Mouse (Mus musculus) megakaryocyte, embryonic 14.5 days (primary cell): ENCODE data around the gene Tmprss11a. TPM values are rescaled to one million over a fixed set of nuclear protein-coding genes. Genes with fewer than 3 reads are reported as not detected.

ENCODE experiments used
- H3K27me3 ChIP-seq: replicated peaks from 2 replicates; pipeline ENCODE3; 2012; ENCODE audit warnings: inconsistent platforms
- H3K36me3 ChIP-seq: replicated peaks from 2 replicates; pipeline ENCODE3; 2012; ENCODE audit warnings: low read length, inconsistent platforms, mixed read lengths
- H3K4me1 ChIP-seq: 2 replicates; pipeline ENCODE4 v1.6.1; 2012; ENCODE audit warnings: inconsistent platforms
- H3K4me3 ChIP-seq: replicated peaks from 2 replicates; pipeline ENCODE3; 2012; ENCODE audit warnings: moderate library complexity, mild to moderate bottlenecking, inconsistent platforms
- H3K9me3 ChIP-seq: 2 replicates; pipeline ENCODE4 v1.6.1; 2012; ENCODE audit warnings: inconsistent platforms
- FLI1 ChIP-seq: IDR thresholded peaks from 2 replicates; pipeline ENCODE4 v1.6.1; 2012; ENCODE audit warnings: low read length, inconsistent platforms, mixed read lengths
- GATA1 ChIP-seq: IDR thresholded peaks from 3 replicates; pipeline ENCODE4 v1.6.1; 2012; ENCODE audit warnings: mixed read lengths, low read length, inconsistent platforms, borderline replicate concordance
- polyA plus RNA-seq: library from polyadenylated mRNA; stranded (reverse); fragments of >175 nt; gene quantifications from 2 replicates; pipeline ENCODE4 v1.2.3, GENCODE M21; 2012; ENCODE audit warnings: low replicate concordance; ENCODE audit not compliant: insufficient read depth

The Tmprss11a gene
- polyA plus RNA-seq, 1 experiment = not detected

- no peaks in the 10 kb centered on the region for H3K9me3 ChIP-seq
- H3K4me3 ChIP-seq = no peak overlapping the region
- TF ChIP-seq GATA1 (no peak), FLI1 (no peak)
- H3K4me1 ChIP-seq = no peaks in the 10 kb centered on the region
- no peaks in the 10 kb centered on the region for H3K36me3 ChIP-seq
- H3K27me3 ChIP-seq = no peaks in the 10 kb centered on the region
Observed at GRCm38 (mm10) chr5:86421323-86422028, 47.3 kb downstream of the Tmprss11a start.

GRCm38 (mm10) chr5:86419494-86419893, 49.3 kb downstream of the Tmprss11a start:
- no peaks in the 10 kb centered on the region for H3K4me1 ChIP-seq
- no peaks in the 10 kb centered on the region for H3K36me3 ChIP-seq
- H3K4me3 ChIP-seq = no peak overlapping the region
- H3K9me3 ChIP-seq = no peaks in the 10 kb centered on the region
- TF ChIP-seq GATA1 (no peak), FLI1 (no peak)
- no peaks in the 10 kb centered on the region for H3K27me3 ChIP-seq

- no peak for TF ChIP-seq GATA1
- TF ChIP-seq FLI1 = no peak
- H3K4me1 ChIP-seq = no peaks in the 10 kb centered on the region
- H3K9me3 ChIP-seq = no peaks in the 10 kb centered on the region
- H3K36me3 ChIP-seq = no peaks in the 10 kb centered on the region
- no peaks in the 10 kb centered on the region for H3K27me3 ChIP-seq
- no peak overlapping the region for H3K4me3 ChIP-seq
Observed at GRCm38 (mm10) chr5:86414280-86414679, 54.5 kb downstream of the Tmprss11a start.

GRCm38 (mm10) chr5:86410815-86411214, 58.0 kb downstream of the Tmprss11a start:
- Histone ChIP-seq H3K4me3 (no peak overlapping the region), H3K4me1 (no peaks in the 10 kb centered on the region), H3K36me3 (no peaks in the 10 kb centered on the region), H3K9me3 (no peaks in the 10 kb centered on the region), H3K27me3 (no peaks in the 10 kb centered on the region)
- TF ChIP-seq GATA1 (no peak), FLI1 (no peak)

GRCm38 (mm10) chr5:86407941-86408340, 60.8 kb downstream of the Tmprss11a start:
- no peaks in the 10 kb centered on the region for H3K9me3 ChIP-seq

GRCm38 (mm10) chr5:86407191-86407590, 61.6 kb downstream of the Tmprss11a start:
- Histone ChIP-seq H3K36me3 (no peaks in the 10 kb centered on the region), H3K4me3 (no peak overlapping the region), H3K9me3 (no peaks in the 10 kb centered on the region), H3K4me1 (no peaks in the 10 kb centered on the region), H3K27me3 (no peaks in the 10 kb centered on the region)
- no peak for TF ChIP-seq GATA1
- no peak for TF ChIP-seq FLI1

More at GRCm38 (mm10) chr5:86407941-86408340, 60.8 kb downstream of the Tmprss11a start:
- no peak overlapping the region for H3K4me3 ChIP-seq
- TF ChIP-seq FLI1 = no peak
- no peak for TF ChIP-seq GATA1
- no peaks in the 10 kb centered on the region for H3K27me3 ChIP-seq
- H3K4me1 ChIP-seq = no peaks in the 10 kb centered on the region
- H3K36me3 ChIP-seq = no peaks in the 10 kb centered on the region

- Histone ChIP-seq H3K36me3 (no peaks in the 10 kb centered on the region), H3K4me1 (no peaks in the 10 kb centered on the region), H3K4me3 (no peak within 1 kb of the TSS), H3K27me3 (no peaks in the 10 kb centered on the region), H3K9me3 (no peaks in the 10 kb centered on the region)
- no peak for TF ChIP-seq FLI1
- TF ChIP-seq GATA1 = no peak
Observed at GRCm38 (mm10) chr5:86373320-86373719, 95.5 kb downstream of the Tmprss11a start, which contains the start of gene Tmprss11d. Gene Tmprss11d (minus strand): TSS chr5:86373420.

Other genes starting within 250 kb of the Tmprss11a start
- not detected in 2 replicates for gene Tmprss11c, start 179.7 kb downstream of the Tmprss11a start, polyA plus RNA-seq
- gene Tmprss11d, start 95.6 kb downstream of the Tmprss11a start, polyA plus RNA-seq = not detected in 2 replicates
- not detected in 2 replicates for gene Tmprss11g, start 49.6 kb upstream of the Tmprss11a start, polyA plus RNA-seq
- gene Tmprss11f, start 163.4 kb upstream of the Tmprss11a start, polyA plus RNA-seq = not detected in 2 replicates
- gene Tmprss11b, start 207.4 kb upstream of the Tmprss11a start, polyA plus RNA-seq = not detected in 2 replicates